Mouse (Mus musculus) megakaryocyte, embryonic 14.5 days (primary cell): ENCODE data around the gene Fgfr2. TPM values are rescaled to one million over a fixed set of nuclear protein-coding genes. Genes with fewer than 3 reads are reported as not detected.

Experiments
- H3K27me3 ChIP-seq: replicated peaks from 2 replicates; pipeline ENCODE3; 2012; ENCODE audit warnings: inconsistent platforms
- H3K36me3 ChIP-seq: replicated peaks from 2 replicates; pipeline ENCODE3; 2012; ENCODE audit warnings: low read length, inconsistent platforms, mixed read lengths
- H3K4me1 ChIP-seq: 2 replicates; pipeline ENCODE4 v1.6.1; 2012; ENCODE audit warnings: inconsistent platforms
- H3K4me3 ChIP-seq: replicated peaks from 2 replicates; pipeline ENCODE3; 2012; ENCODE audit warnings: moderate library complexity, mild to moderate bottlenecking, inconsistent platforms
- H3K9me3 ChIP-seq: 2 replicates; pipeline ENCODE4 v1.6.1; 2012; ENCODE audit warnings: inconsistent platforms
- FLI1 ChIP-seq: IDR thresholded peaks from 2 replicates; pipeline ENCODE4 v1.6.1; 2012; ENCODE audit warnings: low read length, inconsistent platforms, mixed read lengths
- GATA1 ChIP-seq: IDR thresholded peaks from 3 replicates; pipeline ENCODE4 v1.6.1; 2012; ENCODE audit warnings: mixed read lengths, low read length, inconsistent platforms, borderline replicate concordance
- polyA plus RNA-seq: library from polyadenylated mRNA; stranded (reverse); fragments of >175 nt; gene quantifications from 2 replicates; pipeline ENCODE4 v1.2.3, GENCODE M21; 2012; ENCODE audit warnings: low replicate concordance; ENCODE audit not compliant: insufficient read depth

Gene Fgfr2
- polyA plus RNA-seq, 1 experiment = 0.45 TPM

DNA sequence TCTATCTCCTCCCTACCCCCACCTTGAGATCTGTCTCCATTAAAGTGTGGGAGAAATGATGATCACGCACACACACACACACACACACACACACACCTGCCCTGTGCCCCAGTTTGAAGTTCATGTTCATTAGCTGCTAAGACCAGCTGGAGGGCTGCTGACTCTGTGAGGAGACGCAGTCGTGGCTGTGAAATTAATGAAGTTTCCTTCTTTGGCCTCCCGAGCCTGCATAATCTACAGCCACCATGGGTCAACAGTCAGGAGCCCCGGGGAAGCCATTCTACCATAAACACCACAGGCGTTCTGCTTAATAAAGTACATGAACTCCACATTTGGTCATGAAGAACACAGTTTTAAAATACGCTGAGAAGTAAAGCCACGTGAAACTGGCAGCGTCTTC lies 706.3 kb downstream of the Fgfr2 start:
- Histone ChIP-seq H3K9me3 (peaks cover 13% of the 10 kb centered on the region), H3K4me3 (no peak overlapping the region), H3K27me3 (peaks cover 76% of the 10 kb centered on the region), H3K4me1 (no peaks in the 10 kb centered on the region), H3K36me3 (no peaks in the 10 kb centered on the region)
- TF ChIP-seq FLI1 (no peak), GATA1 (no peak)

DNA sequence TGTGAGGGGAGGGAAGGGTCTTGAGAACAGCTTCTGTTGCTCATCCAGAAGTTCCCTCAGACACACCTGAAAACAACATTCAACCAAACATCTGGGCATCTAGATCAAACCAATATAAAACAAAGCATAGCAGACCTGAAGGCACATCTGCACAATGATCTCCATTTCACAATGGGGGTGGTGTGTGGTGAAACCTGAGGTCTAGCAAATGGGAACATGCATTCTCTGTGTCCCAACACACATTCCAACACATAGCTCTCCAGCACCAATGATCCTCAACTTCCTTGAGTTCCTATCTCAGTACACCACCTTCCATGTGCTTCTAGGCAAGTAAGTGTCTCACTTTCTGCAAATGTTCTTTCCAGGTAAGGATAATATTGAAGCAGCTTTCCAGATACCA lies 707.3 kb downstream of the Fgfr2 start:
- Histone ChIP-seq H3K9me3 (peaks cover 10% of the 10 kb centered on the region; the same call in 1 of the 2 replicates), H3K27me3 (peaks cover 71% of the 10 kb centered on the region), H3K36me3 (no peaks in the 10 kb centered on the region), H3K4me1 (no peaks in the 10 kb centered on the region), H3K4me3 (no peak overlapping the region)
- TF ChIP-seq FLI1 (no peak), GATA1 (no peak)

DNA sequence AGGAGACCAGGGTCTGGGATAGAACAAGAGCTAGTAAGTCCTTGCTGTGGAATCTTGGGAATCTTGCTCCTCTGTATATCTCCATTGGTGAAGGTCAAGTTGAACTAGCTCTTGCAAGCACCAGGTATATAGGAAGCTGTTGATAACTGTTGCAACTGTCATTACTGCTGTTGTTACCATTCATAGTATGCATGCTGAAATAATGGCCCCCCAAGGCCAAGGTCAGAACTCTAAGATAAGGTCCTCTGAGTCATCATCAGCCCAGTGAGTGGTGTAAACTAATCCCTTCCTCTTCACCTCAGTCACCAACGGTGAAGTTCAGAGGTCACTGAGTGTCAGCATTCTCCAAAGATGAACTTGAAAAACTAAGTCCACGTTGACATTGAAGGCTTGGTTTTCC lies 710.6 kb downstream of the Fgfr2 start:
- no peaks in the 10 kb centered on the region for H3K4me1 ChIP-seq
- no peak for TF ChIP-seq FLI1
- TF ChIP-seq GATA1 = no peak
- 0 out of 2 replicates have a peak, but pooled peaks cover 5% of the 10 kb centered on the region for H3K9me3 ChIP-seq
- H3K36me3 ChIP-seq = no peaks in the 10 kb centered on the region
- H3K27me3 ChIP-seq = peaks cover 57% of the 10 kb centered on the region
- no peak overlapping the region for H3K4me3 ChIP-seq

DNA sequence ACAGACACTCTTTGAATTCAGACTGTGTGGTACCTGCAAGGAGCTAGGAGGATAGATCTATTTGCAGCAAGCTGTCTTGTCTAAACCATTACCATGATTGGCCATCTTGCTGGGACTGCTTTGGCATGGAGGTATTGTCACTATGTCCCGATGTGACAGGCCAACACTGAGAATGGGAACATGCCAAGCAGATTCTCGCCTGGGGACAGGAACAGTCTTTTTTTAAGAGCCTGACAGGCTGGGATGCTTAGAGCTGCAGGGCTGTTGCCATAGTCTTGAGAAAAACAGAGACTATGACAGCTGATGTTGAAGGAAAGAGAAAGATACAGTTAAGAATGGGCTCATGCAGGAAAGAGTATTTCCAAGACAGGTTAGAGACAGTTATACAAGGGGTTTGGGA lies 711.4 kb downstream of the Fgfr2 start:
- peaks cover 49% of the 10 kb centered on the region for H3K27me3 ChIP-seq
- TF ChIP-seq FLI1 (no peak), GATA1 (no peak)

DNA sequence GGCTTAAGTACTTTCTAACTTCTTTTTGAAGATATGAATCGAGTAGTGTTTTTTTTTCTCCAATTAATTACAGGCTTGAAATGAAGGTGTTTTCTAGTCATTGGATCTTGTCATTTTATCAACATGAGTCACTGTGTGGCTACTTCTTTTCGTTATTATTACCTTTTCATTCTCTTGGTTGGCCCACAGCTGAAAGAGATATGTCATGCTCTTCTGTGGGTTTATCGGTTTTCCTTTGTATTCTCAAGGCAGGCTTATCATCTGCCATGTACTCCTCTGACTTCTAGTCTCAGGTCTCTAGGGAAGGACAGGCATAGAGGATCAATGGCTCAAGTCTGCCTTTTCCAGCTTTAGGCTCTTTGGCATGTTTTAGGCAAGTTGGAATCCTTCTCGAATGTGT lies 712.2 kb downstream of the Fgfr2 start:
- H3K27me3 ChIP-seq = peaks cover 45% of the 10 kb centered on the region
- no peak overlapping the region for H3K4me3 ChIP-seq
- no peaks in the 10 kb centered on the region for H3K36me3 ChIP-seq
- TF ChIP-seq FLI1 = no peak
- H3K4me1 ChIP-seq = no peaks in the 10 kb centered on the region
- H3K9me3 ChIP-seq = 0 out of 2 replicates have a peak, but pooled peaks cover 5% of the 10 kb centered on the region

More for the DNA sequence above, 711.4 kb downstream of the Fgfr2 start:
- H3K36me3 ChIP-seq = no peaks in the 10 kb centered on the region
- 0 out of 2 replicates have a peak, but pooled peaks cover 5% of the 10 kb centered on the region for H3K9me3 ChIP-seq
- no peaks in the 10 kb centered on the region for H3K4me1 ChIP-seq
- no peak overlapping the region for H3K4me3 ChIP-seq

DNA sequence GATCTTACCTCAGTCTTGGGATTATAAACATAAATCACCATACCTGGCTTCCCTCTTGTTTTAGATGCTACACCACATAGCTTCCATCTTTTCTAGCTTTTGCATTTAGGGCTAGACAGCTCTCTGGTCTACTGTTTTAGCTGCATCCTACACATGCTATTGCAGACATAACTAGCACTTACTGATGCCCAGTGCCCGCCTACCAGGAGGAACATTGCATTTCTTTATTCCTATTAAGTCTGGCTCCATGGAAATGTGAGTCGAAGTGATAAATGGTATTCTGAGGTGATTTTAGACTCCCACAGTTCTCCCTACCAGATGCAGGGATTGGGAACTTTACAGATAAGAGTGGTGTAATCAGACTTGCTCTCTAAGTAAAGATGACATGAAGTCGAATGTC lies 713.3 kb downstream of the Fgfr2 start:
- TF ChIP-seq FLI1 = no peak
- no peak for TF ChIP-seq GATA1
- H3K27me3 ChIP-seq = peaks cover 46% of the 10 kb centered on the region

DNA sequence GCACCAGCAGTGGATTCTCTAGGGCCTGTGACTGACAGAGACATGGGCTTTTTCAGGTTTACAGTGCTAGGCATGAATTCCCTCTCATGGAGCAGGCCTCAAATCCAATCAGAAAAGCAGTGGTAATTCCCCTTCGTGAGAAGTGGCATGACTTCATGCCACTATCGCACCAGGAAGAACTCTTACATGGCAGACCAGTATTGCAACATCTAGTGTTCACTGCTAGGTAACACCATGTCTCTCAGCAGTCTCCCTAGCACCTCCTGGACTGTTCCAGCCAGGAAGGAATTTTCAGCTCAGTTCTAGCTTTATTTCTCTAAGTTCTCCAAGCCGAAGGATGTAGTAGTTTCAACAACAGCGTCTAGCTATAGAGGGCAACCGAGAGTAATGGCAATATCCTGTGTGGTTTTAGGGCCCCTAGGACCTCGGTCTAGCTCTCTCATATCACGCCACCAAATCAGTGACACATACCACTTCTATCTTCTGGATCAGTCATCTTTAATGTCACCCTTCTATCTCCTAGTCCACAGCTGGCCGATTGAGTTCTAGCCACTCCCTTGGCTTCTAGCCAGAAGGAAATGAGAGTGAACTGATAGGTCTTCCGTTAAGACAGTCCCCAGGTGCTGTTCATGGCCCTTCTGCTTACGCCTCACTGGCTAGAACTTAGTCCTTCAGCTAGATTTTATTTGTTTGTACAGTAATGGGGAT lies 720.6 kb downstream of the Fgfr2 start:
- H3K36me3 ChIP-seq = no peaks in the 10 kb centered on the region
- peaks cover 10% of the 10 kb centered on the region for H3K4me1 ChIP-seq
- peaks cover 8% of the 10 kb centered on the region for H3K9me3 ChIP-seq
- no peak for TF ChIP-seq GATA1
- TF ChIP-seq FLI1 = no peak
- H3K4me3 ChIP-seq = no peak overlapping the region
- H3K27me3 ChIP-seq = peaks cover 69% of the 10 kb centered on the region

More for the DNA sequence above, 713.3 kb downstream of the Fgfr2 start:
- Histone ChIP-seq H3K4me3 (no peak overlapping the region), H3K36me3 (no peaks in the 10 kb centered on the region), H3K9me3 (no peaks in the 10 kb centered on the region), H3K4me1 (no peaks in the 10 kb centered on the region)

DNA sequence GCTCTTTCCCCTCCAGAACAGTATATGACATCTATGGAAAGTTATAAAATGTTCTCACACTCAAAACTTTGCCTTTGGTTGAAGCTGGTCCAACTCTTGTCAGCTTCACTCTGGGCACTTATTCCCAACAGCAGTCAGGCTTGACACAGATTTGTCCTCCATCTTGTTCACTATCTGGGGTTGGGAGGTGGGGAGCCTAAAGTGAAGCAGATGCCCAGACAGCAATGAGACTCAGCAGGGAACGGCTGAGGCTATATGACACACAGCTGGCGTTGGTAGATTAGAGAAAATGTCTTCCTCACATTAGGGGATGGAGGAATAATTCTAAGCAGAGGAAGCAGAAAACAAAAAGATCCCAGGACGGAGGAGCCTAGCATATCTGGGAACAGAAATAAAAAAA lies 724.7 kb downstream of the Fgfr2 start:
- TF ChIP-seq GATA1 (no peak), FLI1 (no peak)
- Histone ChIP-seq H3K4me3 (no peak overlapping the region), H3K36me3 (no peaks in the 10 kb centered on the region), H3K4me1 (peaks cover 10% of the 10 kb centered on the region), H3K9me3 (peaks cover 8% of the 10 kb centered on the region), H3K27me3 (peaks cover 62% of the 10 kb centered on the region)

DNA sequence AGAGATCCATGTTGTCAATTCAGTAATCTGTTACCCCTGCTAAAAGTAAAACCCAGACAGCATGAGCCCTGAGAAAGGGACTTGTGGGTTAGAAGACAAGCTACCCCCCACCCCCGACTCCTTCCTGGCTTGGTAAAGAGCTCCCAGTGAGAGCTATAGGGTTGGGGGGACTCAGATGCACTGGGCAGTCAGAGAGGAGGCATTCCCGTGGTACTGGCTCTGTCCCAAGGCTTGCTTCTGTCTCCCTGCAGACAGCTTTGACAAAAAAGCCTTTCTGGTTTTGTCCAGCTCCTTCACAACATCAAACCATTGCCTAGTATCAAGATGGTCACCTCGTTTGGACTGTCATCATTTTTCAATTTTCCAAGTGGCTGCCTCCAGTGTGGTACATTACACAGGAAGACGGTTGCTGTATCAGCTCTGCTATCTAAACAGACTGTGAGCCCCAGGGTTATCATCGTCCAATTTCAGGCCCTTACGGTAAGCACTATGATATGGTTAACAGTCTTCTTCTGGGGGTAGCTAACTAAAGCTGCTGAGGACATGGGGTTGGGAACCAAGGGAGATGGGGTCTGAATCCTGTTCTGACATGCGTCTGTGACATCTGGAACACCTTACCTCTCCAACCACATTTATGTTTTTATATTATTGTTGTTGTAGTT lies 726.4 kb downstream of the Fgfr2 start:
- H3K4me3 ChIP-seq = no peak overlapping the region
- H3K36me3 ChIP-seq = no peaks in the 10 kb centered on the region
- peaks cover 57% of the 10 kb centered on the region for H3K27me3 ChIP-seq
- no peak for TF ChIP-seq FLI1
- TF ChIP-seq GATA1 = no peak
- H3K9me3 ChIP-seq = peaks cover 8% of the 10 kb centered on the region
- peaks cover 3% of the 10 kb centered on the region for H3K4me1 ChIP-seq

DNA sequence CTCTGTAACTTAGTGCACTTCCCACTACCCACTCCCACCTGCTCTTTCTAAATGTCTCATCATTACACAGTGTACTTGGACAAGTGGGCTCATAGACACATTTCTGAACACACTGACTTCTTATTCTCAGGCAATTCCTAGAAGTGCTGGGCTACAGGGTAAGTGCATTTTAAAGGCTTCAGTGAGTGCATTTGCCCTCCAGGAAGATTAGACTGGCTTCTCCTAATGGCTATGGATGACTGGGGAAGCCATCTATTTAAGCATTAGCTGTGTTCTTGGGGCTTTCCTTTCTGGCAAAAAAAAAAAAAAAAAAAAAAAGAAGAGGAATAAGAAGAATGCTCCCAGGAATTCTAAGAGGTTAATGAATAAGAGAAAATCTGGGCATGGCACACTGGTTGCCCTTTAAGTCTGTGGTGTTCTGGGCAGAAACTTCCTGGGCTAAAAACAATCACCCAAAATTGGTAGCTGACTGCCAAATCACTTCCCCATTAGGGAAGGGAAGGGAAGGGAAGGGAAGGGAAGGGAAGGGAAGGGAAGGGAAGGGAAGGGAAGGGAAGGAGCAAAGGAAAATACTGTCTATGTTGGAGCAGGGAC lies 729.5 kb downstream of the Fgfr2 start:
- H3K9me3 ChIP-seq = no peaks in the 10 kb centered on the region
- TF ChIP-seq GATA1 (no peak), FLI1 (no peak)
- no peak overlapping the region for H3K4me3 ChIP-seq
- H3K27me3 ChIP-seq = peaks cover 56% of the 10 kb centered on the region
- H3K4me1 ChIP-seq = peaks cover 19% of the 10 kb centered on the region
- no peaks in the 10 kb centered on the region for H3K36me3 ChIP-seq
